Mouse (Mus musculus): ENCODE results near the gene Map3k4.

DNA sequence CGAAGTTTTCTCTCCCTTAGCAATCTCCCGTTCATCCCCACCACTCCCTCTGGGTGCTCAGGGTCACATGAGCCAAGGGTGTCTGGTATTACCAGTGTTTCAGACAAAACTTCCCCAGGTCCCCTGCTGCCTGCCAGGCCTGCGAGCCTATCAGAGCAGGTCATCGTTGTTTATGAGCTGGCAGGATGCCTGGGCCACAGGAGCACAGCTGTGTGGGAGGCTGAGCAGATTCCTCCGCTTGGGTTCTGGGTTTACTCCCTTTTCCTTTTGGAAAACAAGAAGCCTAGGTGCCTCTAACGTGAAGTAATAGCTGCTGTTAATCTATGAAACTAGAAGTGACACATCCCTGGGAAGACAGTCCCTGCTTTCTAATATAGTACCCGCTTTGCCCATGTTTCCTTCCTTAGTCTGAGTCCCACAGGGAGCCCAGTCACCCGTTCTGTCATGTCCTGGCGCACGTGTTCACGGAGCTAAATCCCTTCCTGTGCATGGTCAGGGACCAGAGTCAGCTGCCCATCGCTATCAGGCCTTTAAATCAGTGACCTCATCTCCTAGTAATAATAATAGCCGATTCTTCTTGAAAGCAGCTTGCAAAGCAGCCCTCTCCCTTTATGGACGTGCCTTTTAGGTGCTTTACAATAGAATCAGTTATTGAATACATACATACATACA lies 9.4 kb upstream of the Map3k4 start:
- TF ChIP-seq ZC3H11A (IDR thresholded peaks at IDR 0.05; ENCODE audit: borderline replicate concordance, low read depth, low read length) (no peak), HCFC1 (IDR thresholded peaks at IDR 0.05; ENCODE audit: borderline replicate concordance, insufficient read depth, low read length) (no peak), CHD2 (IDR thresholded peaks at IDR 0.05; ENCODE audit: low read depth, low read length) (no peak), MAFK (IDR thresholded peaks at IDR 0.05; ENCODE audit: insufficient read depth, low read depth, low read length) (no peak), ZNF384 (IDR thresholded peaks at IDR 0.05; ENCODE audit: low read depth, low read length) (no peak)
